Mouse (Mus musculus) kidney, adult 2 months (tissue): Measurements from ENCODE around the gene Gsap. TPM values are rescaled to one million over a fixed set of nuclear protein-coding genes. Genes with fewer than 3 reads are reported as not detected.
"Not testable (repeated sequence)": the region's sequence is repeated elsewhere in the genome, so short reads cannot be mapped to it uniquely, and the experiment has no call there.

Experiments used
- DNase-seq: peaks from one replicate; pipeline ENCODE4 v3.0.0; 2021
- H3K27ac ChIP-seq: fragments of 200-500 bp; 2 replicates; pipeline ENCODE4 v1.5.1; 2012; ENCODE audit warnings: low read depth, low read length, control low read depth, inconsistent platforms; ENCODE audit not compliant: insufficient read depth
- H3K27me3 ChIP-seq: fragments of 200-500 bp; replicated peaks from 2 replicates; pipeline ENCODE4 v1.6.1; 2012; ENCODE audit warnings: mild to moderate bottlenecking, moderate library complexity, low read length, inconsistent platforms; ENCODE audit not compliant: control insufficient read depth, insufficient read depth
- H3K36me3 ChIP-seq: fragments of 200-500 bp; 2 replicates; pipeline ENCODE4 v1.6.1; 2012; ENCODE audit warnings: mild to moderate bottlenecking, moderate library complexity, low read length, inconsistent platforms; ENCODE audit not compliant: control insufficient read depth, insufficient read depth
- H3K4me1 ChIP-seq: fragments of 200-500 bp; 2 replicates; pipeline ENCODE4 v1.6.1; 2011; ENCODE audit warnings: low read length; ENCODE audit not compliant: control insufficient read depth, insufficient read depth
- H3K4me3 ChIP-seq: fragments of 200-500 bp; 2 replicates; pipeline ENCODE4 v1.5.1; 2011; ENCODE audit warnings: mild to moderate bottlenecking, low read depth, low read length, control low read depth; ENCODE audit not compliant: insufficient read depth
- CTCF ChIP-seq: fragments of 200-500 bp; conservative IDR thresholded peaks from 2 replicates; pipeline ENCODE4 v1.5.1; 2011; ENCODE audit warnings: low read depth, mild to moderate bottlenecking, control low read depth, low read length, moderate library complexity, mixed read lengths; ENCODE audit not compliant: insufficient read depth, insufficient read length
- POLR2A ChIP-seq: fragments of 200-500 bp; IDR thresholded peaks from one replicate; pipeline ENCODE4 v1.6.1; 2011; ENCODE audit warnings: low read depth, low read length, control low read depth
- WGBS: fragments of 180-500 bp; shearing (Covaris S2); methylation state at CpG from one replicate; pipeline ENCODE4 v1.1.7; 2018; 5-methylcytosine and 5-hydroxymethylcytosine counted together
- polyA plus RNA-seq: library from polyadenylated mRNA; depleted of rRNA; stranded (reverse); fragments of >200 nt; gene quantifications from 2 replicates; pipeline ENCODE4 v1.2.3, GENCODE M21; 2012

Gsap gene
- polyA plus RNA-seq, 1 experiment = 3.7 TPM

DNA sequence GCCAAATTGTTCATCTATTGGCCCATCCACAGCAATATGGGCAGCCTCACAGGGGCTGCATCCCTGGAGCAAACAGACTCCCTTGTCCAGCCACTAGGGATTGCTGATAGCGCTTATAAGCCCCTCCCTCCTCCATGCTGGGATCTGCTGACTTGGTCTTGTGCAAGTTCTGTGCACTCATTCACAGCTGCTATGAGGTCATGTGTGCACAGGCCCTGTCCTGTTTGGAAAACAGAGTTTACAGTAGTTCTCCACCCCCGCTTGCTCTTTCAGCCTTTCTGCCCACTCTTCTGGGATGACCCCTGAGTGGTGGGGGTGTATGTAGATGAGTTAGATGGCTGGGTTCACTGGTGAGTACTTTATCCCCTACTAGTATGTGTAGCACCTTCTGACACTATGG, 81.0 kb downstream of the Gsap start:
- WGBS = 76% methylated on average over 2 of the region's 2 CpGs
- TF ChIP-seq CTCF (no peak), POLR2A (no peak)
- Histone ChIP-seq H3K27me3 (no peaks in the 10 kb centered on the region), H3K4me3 (no peak overlapping the region), H3K4me1 (no peaks in the 10 kb centered on the region), H3K36me3 (no peaks in the 10 kb centered on the region), H3K27ac (no peak overlapping the region)
- peak; percentile 9 for DNase-seq

DNA sequence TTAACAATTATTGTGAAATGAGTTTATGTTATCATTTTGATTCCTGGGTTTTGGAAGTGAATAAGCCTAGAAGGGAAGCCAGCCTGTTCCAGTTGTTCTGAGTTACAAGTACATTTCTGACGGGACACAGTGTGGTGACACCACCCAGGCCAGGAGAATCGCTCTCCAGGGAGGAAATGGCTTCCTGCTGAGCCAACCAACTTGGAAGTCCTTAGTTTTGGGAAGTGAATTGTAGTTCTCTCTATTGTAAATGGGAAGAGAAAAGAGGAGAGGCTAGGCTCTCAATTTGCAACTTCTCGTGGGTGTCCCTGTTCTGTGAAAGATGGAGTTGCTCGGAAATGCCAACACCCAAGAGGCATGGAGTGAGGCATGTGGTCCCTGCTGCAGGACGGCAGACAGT, 83.4 kb downstream of the Gsap start:
- DNase-seq = peak; percentile 34

DNA sequence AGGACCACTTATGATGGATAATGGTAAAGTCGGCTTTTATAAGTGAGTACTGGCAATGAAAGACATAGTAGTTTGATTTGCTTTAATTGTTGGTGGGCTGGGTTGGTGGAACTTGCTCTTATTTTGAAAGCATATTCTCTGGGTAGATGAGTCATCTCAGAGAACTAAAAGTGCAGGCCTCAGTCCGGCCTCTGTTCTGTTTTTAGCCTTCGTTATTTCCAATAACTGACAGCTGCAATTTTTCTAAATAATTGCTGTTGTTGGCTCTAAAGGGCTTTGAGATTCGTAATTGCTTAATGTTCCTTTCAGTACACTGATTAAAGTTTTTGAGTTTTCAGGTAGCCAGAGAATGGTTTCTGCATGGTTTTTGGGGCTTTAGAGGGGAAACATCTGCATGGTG, 84.7 kb downstream of the Gsap start:
- 65% methylated on average over 4 of the region's 4 CpGs for WGBS
- Histone ChIP-seq H3K36me3 (no peaks in the 10 kb centered on the region), H3K27me3 (no peaks in the 10 kb centered on the region), H3K4me3 (no peak overlapping the region), H3K27ac (peak overlapping the region; percentile 58; the same call in 1 of the 2 replicates), H3K4me1 (no peaks in the 10 kb centered on the region)
- TF ChIP-seq POLR2A = no peak
- peak; percentile 29 for DNase-seq

More for the DNA sequence above, 83.4 kb downstream of the Gsap start:
- H3K27me3 ChIP-seq = no peaks in the 10 kb centered on the region
- H3K4me1 ChIP-seq = no peaks in the 10 kb centered on the region
- H3K4me3 ChIP-seq = no peak overlapping the region
- TF ChIP-seq CTCF (no peak), POLR2A (no peak)
- H3K36me3 ChIP-seq = no peaks in the 10 kb centered on the region
- WGBS = 67% methylated on average over 5 of the region's 5 CpGs
- no peak overlapping the region for H3K27ac ChIP-seq

GRCm38 (mm10) chr5:21271386-21272354, 85.6 kb downstream of the Gsap start:
- H3K36me3 ChIP-seq = no peaks in the 10 kb centered on the region
- TF ChIP-seq POLR2A (no peak), CTCF (no peak)
- WGBS = 47% methylated on average over 9 of the region's 9 CpGs
- no peak overlapping the region for H3K4me3 ChIP-seq
- peak overlapping the region; percentile 58 for H3K27ac ChIP-seq
- no peaks in the 10 kb centered on the region for H3K27me3 ChIP-seq
- no peaks in the 10 kb centered on the region for H3K4me1 ChIP-seq
- DNase-seq = peak; percentile 22

DNA sequence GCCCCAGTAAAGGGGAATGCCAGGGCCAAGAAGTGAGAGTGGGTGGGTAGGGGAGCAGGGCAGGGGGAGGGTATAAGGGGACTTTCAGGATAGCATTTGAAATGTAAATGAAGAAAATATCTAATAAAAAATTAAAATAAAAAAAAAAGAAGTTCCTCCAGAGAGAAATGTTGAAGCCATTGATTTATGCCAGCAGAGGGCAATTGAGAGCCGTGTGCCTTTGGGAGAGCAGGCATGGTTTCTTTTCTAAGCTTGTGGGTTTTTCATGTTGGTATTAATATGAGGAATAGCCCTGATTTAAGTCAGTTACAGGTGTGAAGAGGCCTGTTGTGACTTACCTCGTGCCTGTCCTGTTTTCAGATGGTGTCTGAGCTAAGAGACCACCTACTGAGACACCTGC, 91.6 kb downstream of the Gsap start:
- not testable (repeated sequence) for H3K4me1 ChIP-seq, H3K27ac ChIP-seq, H3K4me3 ChIP-seq, H3K27me3 ChIP-seq, H3K36me3 ChIP-seq, DNase-seq
- WGBS = 53% methylated on average over 2 of the region's 2 CpGs

GRCm38 (mm10) chr5:21283356-21284062, 97.5 kb downstream of the Gsap start:
- H3K36me3 ChIP-seq = no peaks in the 10 kb centered on the region
- TF ChIP-seq POLR2A = no peak
- TF ChIP-seq CTCF = no peak
- no peaks in the 10 kb centered on the region for H3K27me3 ChIP-seq
- DNase-seq = peak; percentile 30
- WGBS = 78% methylated on average over 12 of the region's 12 CpGs
- H3K4me1 ChIP-seq = no peaks in the 10 kb centered on the region
- H3K4me3 ChIP-seq = no peak overlapping the region
- no peak overlapping the region for H3K27ac ChIP-seq
